Mouse (Mus musculus): Measurements from ENCODE around the gene Ryr2. TPM values are rescaled to one million over a fixed set of nuclear protein-coding genes. Genes with fewer than 3 reads are reported as not detected.

Gene Ryr2
- polyA plus RNA-seq, 1 experiment = 0.41 TPM

DNA sequence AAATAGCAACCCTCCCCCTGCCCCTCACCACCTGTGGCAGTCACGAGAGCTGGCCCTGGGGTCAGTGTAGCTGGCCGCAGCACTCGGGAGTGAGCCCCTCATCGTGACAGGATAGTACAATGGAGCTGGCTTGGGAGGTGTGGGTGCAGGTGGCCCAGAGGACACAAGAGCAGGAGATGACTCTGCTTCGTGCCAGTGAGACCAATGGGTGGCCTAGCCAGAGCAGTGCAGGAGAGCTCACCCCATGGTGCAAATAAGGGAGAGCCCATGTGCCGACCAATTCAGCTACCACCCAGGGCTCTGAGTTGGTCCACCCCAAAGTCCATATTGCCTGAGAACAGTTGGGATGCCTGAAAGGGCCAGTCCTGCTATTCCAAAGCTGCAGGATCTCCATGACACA lies 31.8 kb downstream of the Ryr2 start:
- Histone ChIP-seq H3K27ac (ENCODE audit: control insufficient read depth, insufficient read depth, low read depth, low read length) (no peak overlapping the region), H3K27me3 (ENCODE audit: control insufficient read depth, insufficient read depth, low read length) (no peaks in the 10 kb centered on the region), H3K4me1 (ENCODE audit: control insufficient read depth, insufficient read depth, low read length) (no peaks in the 10 kb centered on the region), H3K4me3 (ENCODE audit: control insufficient read depth, low read depth, low read length) (no peak overlapping the region), H3K36me3 (ENCODE audit: control insufficient read depth, insufficient read depth, low read length) (no peaks in the 10 kb centered on the region)
- TF ChIP-seq CTCF (IDR thresholded peaks at IDR 0.05; ENCODE audit: control insufficient read depth, insufficient read depth, insufficient replicate concordance, low read depth, low read length) = no peak

DNA sequence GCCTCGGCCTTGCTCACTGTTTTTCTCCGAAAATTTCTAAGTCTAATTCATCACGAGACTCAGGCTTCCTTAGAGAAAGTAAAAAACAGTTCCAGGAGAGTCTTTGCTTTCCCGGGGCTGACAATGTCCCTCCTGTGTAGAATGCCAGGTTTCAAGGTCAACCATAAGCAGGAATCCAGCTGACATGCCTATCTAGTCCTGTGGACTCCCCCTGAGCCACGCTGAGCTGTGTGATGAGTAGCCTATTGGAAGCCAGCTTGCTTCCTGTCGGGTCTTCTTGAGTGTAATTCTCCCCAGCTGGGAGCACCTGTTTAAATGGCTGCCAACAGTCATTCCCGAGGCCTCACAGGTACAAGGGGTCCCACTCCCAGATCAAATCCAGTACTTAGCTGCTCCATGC lies 34.2 kb downstream of the Ryr2 start:
- no peak overlapping the region for H3K27ac ChIP-seq (ENCODE audit: control insufficient read depth, insufficient read depth, low read depth, low read length)
- no peaks in the 10 kb centered on the region for H3K36me3 ChIP-seq (ENCODE audit: control insufficient read depth, insufficient read depth, low read length)
- no peaks in the 10 kb centered on the region for H3K27me3 ChIP-seq (ENCODE audit: control insufficient read depth, insufficient read depth, low read length)
- H3K4me3 ChIP-seq (ENCODE audit: control insufficient read depth, low read depth, low read length) = no peak overlapping the region
- H3K4me1 ChIP-seq (ENCODE audit: control insufficient read depth, insufficient read depth, low read length) = no peaks in the 10 kb centered on the region
- TF ChIP-seq POLR2A (IDR thresholded peaks at IDR 0.05; ENCODE audit: control insufficient read depth, low read depth, low read length) = no peak
- no peak for TF ChIP-seq CTCF (IDR thresholded peaks at IDR 0.05; ENCODE audit: control insufficient read depth, insufficient read depth, insufficient replicate concordance, low read depth, low read length)

DNA sequence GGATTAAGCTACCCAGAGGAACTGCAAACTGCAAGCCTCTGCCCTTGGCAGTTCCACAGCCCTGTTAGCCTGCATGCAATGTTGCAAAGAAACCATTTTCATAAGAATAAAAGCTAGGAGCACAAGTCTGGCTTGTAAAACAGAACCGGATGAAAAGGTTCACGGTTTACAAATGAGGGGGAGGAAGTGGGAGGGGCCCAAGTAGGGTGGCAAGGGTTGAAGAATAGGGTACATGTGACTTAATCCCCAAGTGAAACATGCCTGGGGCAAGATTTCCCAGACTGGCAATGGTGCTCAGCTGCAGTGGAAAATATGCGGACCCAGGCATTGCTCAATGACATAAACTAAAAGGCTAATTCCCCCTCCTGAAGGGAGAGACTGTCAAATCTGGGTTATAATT lies 34.6 kb downstream of the Ryr2 start:
- no peak for TF ChIP-seq POLR2A (IDR thresholded peaks at IDR 0.05; ENCODE audit: control insufficient read depth, low read depth, low read length)

DNA sequence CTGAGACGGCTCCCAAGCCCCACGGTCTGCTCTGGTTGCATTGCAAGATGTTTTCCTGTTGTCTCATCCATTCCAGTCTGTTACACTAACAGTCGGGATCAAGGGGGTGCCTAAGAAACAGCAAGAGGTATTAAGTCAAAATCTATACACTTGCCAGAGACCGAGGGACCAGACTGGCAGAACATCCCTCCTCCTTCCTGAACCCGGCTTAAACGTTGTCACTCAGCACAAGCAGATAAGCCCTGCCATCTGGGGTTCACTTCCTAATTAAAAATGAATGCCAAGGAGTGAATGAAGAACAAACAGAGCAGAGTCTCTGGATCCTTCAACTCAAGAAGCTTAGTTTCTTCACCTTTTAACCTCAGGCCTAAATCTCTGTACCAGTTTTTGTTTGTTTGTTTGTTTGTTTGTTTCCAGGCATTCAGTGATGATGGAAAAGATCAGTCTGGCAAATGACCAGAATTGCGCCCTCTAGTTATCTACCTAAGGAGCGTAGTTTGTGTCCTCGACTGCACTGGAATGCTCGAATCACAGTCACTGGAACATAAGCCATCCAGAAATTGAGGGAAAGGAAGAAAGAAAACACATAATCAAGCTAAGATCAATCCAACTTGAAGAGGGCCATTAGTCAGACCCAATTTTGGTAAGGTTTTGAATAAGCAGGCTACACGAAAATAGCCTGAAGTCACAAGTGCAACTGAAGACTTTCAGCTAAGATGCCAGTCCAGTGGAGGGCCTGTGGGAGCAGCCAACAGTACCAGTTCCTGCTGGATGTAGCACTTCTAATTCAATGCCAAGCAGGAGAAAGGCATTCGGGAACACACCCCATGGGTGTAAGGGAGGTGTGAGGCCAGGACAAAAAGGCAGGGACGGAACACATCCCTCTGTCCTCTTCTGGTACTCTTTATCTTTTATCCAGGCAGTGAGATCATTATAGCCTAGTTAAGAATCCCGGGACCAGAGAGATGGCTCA lies 36.3 kb downstream of the Ryr2 start:
- H3K27me3 ChIP-seq (ENCODE audit: control insufficient read depth, insufficient read depth, low read length) = no peaks in the 10 kb centered on the region
- H3K4me1 ChIP-seq (ENCODE audit: control insufficient read depth, insufficient read depth, low read length) = no peaks in the 10 kb centered on the region
- no peak overlapping the region for H3K4me3 ChIP-seq (ENCODE audit: control insufficient read depth, low read depth, low read length)
- no peaks in the 10 kb centered on the region for H3K36me3 ChIP-seq (ENCODE audit: control insufficient read depth, insufficient read depth, low read length)
- TF ChIP-seq CTCF (IDR thresholded peaks at IDR 0.05; ENCODE audit: control insufficient read depth, insufficient read depth, insufficient replicate concordance, low read depth, low read length) = no peak
- no peak for TF ChIP-seq POLR2A (IDR thresholded peaks at IDR 0.05; ENCODE audit: control insufficient read depth, low read depth, low read length)
- H3K27ac ChIP-seq (ENCODE audit: control insufficient read depth, insufficient read depth, low read depth, low read length) = no peak overlapping the region

More for the DNA sequence above, 34.6 kb downstream of the Ryr2 start:
- Histone ChIP-seq H3K4me1 (ENCODE audit: control insufficient read depth, insufficient read depth, low read length) (no peaks in the 10 kb centered on the region), H3K4me3 (ENCODE audit: control insufficient read depth, low read depth, low read length) (no peak overlapping the region), H3K27ac (ENCODE audit: control insufficient read depth, insufficient read depth, low read depth, low read length) (no peak overlapping the region), H3K27me3 (ENCODE audit: control insufficient read depth, insufficient read depth, low read length) (no peaks in the 10 kb centered on the region), H3K36me3 (ENCODE audit: control insufficient read depth, insufficient read depth, low read length) (no peaks in the 10 kb centered on the region)

DNA sequence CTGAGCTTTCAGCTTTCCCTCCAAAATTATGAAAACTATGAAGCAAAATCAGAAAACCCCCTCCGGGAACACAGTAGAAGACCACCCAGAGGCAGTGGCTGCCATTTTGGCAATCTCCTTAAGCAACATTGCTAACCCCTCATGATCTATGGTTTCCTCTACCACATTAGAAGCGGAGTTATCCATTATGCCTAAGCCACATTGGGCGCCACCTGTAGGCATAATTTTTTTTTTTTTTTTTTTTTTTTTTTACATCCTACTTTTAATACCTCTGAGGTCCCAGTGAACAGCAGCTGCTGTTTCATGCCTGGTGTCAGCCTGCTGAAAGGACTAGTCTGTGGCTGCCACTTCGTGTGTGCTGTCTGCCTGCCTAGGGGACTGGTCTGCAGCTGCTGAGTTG lies 42.2 kb downstream of the Ryr2 start:
- TF ChIP-seq CTCF (IDR thresholded peaks at IDR 0.05; ENCODE audit: control insufficient read depth, insufficient read depth, insufficient replicate concordance, low read depth, low read length) = no peak
- no peak for TF ChIP-seq POLR2A (IDR thresholded peaks at IDR 0.05; ENCODE audit: control insufficient read depth, low read depth, low read length)
- Histone ChIP-seq H3K36me3 (ENCODE audit: control insufficient read depth, insufficient read depth, low read length) (no peaks in the 10 kb centered on the region), H3K27ac (ENCODE audit: control insufficient read depth, insufficient read depth, low read depth, low read length) (no peak overlapping the region), H3K4me3 (ENCODE audit: control insufficient read depth, low read depth, low read length) (no peak overlapping the region), H3K27me3 (ENCODE audit: control insufficient read depth, insufficient read depth, low read length) (no peaks in the 10 kb centered on the region), H3K4me1 (ENCODE audit: control insufficient read depth, insufficient read depth, low read length) (no peaks in the 10 kb centered on the region)

DNA sequence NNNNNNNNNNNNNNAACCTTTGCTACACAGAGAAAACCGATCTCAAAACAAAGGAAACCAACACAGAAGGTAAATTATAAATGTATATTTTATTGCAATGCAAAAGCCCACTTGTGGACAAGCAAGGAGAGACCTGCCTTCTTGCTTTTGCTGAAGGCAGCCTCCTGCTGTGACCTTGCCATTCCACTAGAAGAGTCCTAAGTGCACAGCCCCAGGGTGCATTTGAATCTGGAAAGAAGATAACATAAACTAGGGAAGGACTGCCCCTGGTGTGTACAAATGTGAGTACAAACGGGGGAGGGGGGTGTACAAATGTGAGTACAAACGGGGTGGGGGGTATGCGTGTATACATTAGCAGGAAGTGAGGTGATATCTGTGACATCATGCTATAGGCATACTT lies 43.2 kb downstream of the Ryr2 start:
- no peak overlapping the region for H3K27ac ChIP-seq (ENCODE audit: control insufficient read depth, insufficient read depth, low read depth, low read length)
- TF ChIP-seq POLR2A (IDR thresholded peaks at IDR 0.05; ENCODE audit: control insufficient read depth, low read depth, low read length) (no peak), CTCF (IDR thresholded peaks at IDR 0.05; ENCODE audit: control insufficient read depth, insufficient read depth, insufficient replicate concordance, low read depth, low read length) (no peak)

DNA sequence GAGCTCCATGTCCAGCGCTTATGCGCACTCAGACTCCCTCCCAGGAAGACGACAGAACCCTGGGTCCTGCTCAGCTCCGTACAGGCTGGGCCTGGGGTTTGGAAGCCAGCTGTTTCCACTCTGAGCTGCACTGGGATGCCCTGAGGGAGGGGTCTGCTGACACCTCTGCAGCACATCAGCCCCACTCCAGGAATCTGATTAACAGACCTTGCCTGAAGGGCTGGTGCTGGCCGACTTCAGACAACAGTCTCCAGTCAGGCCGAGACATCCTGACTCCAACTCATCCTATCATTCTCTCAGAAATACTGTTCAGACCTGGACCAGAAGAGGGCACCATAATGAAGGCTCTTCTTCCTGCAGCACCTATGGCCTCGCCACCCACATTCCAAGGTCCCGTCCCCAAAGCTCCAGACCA lies 49.4 kb downstream of the Ryr2 start:
- Histone ChIP-seq H3K4me1 (ENCODE audit: control insufficient read depth, insufficient read depth, low read length) (no peaks in the 10 kb centered on the region), H3K27ac (ENCODE audit: control insufficient read depth, insufficient read depth, low read depth, low read length) (no peak overlapping the region), H3K4me3 (ENCODE audit: control insufficient read depth, low read depth, low read length) (no peak overlapping the region), H3K36me3 (ENCODE audit: control insufficient read depth, insufficient read depth, low read length) (no peaks in the 10 kb centered on the region), H3K27me3 (ENCODE audit: control insufficient read depth, insufficient read depth, low read length) (no peaks in the 10 kb centered on the region)
- no peak for TF ChIP-seq POLR2A (IDR thresholded peaks at IDR 0.05; ENCODE audit: control insufficient read depth, low read depth, low read length)
- no peak for TF ChIP-seq CTCF (IDR thresholded peaks at IDR 0.05; ENCODE audit: control insufficient read depth, insufficient read depth, insufficient replicate concordance, low read depth, low read length)

More for the DNA sequence above, 43.2 kb downstream of the Ryr2 start:
- Histone ChIP-seq H3K36me3 (ENCODE audit: control insufficient read depth, insufficient read depth, low read length) (no peaks in the 10 kb centered on the region), H3K4me1 (ENCODE audit: control insufficient read depth, insufficient read depth, low read length) (no peaks in the 10 kb centered on the region), H3K4me3 (ENCODE audit: control insufficient read depth, low read depth, low read length) (no peak overlapping the region), H3K27me3 (ENCODE audit: control insufficient read depth, insufficient read depth, low read length) (no peaks in the 10 kb centered on the region)
